Mouse (Mus musculus) forebrain, postnatal 0 days (tissue): ENCODE data around the gene Vgll4. TPM values are rescaled to one million over a fixed set of nuclear protein-coding genes. Genes with fewer than 3 reads are reported as not detected.

Experiments used
- ATAC-seq: fragments of 200-750 bp; cut with Nextera tagmentation; 2 replicates; pipeline ENCODE4 v1.8.0; 2017; ENCODE audit warnings: mild to moderate bottlenecking, moderate library complexity
- DNase-seq: peaks from one replicate; pipeline ENCODE4 v3.0.0-alpha.2; 2015
- H3K27ac ChIP-seq: fragments of 300-500 bp; sonication (generic); 2 replicates; pipeline ENCODE4 v1.5.1; 2014; ENCODE audit warnings: low read depth, mild to moderate bottlenecking, antibody characterized with exemption, low read length, moderate library complexity, mixed read lengths
- H3K27me3 ChIP-seq: fragments of 300-500 bp; sonication (generic); 2 replicates; pipeline ENCODE4 v1.6.1; 2014; ENCODE audit warnings: mild to moderate bottlenecking, low read length, mixed read lengths; ENCODE audit not compliant: insufficient read depth
- H3K36me3 ChIP-seq: fragments of 300-500 bp; sonication (generic); 2 replicates; pipeline ENCODE4 v1.6.1; 2014; ENCODE audit warnings: mild to moderate bottlenecking, moderate library complexity; ENCODE audit not compliant: insufficient read depth
- H3K4me1 ChIP-seq: fragments of 300-500 bp; sonication (generic); 2 replicates; pipeline ENCODE4 v1.6.1; 2014; ENCODE audit warnings: antibody characterized with exemption; ENCODE audit not compliant: insufficient read depth
- H3K4me2 ChIP-seq: fragments of 300-500 bp; sonication (generic); 2 replicates; pipeline ENCODE4 v1.6.1; 2014; ENCODE audit warnings: low read depth, mild to moderate bottlenecking, moderate library complexity
- H3K4me3 ChIP-seq: fragments of 300-500 bp; sonication (generic); 2 replicates; pipeline ENCODE4 v1.5.1; 2014; ENCODE audit warnings: low read depth, low read length, mixed read lengths
- H3K9ac ChIP-seq: fragments of 300-500 bp; sonication (generic); 2 replicates; pipeline ENCODE4 v1.6.1; 2014; ENCODE audit warnings: mild to moderate bottlenecking
- H3K9me3 ChIP-seq: fragments of 300-500 bp; sonication (generic); 2 replicates; pipeline ENCODE4 v1.6.1; 2016; ENCODE audit warnings: low read length
- CTCF ChIP-seq: sonication (generic); IDR thresholded peaks from 2 replicates; pipeline ENCODE4 v1.5.1; 2016; ENCODE audit warnings: antibody characterized with exemption, control low read depth, low read depth
- WGBS: fragments of 180-500 bp; shearing (Covaris S2); extraction: QIAGEN DNeasy Blood & Tissue Kit; methylation state at CpG from one replicate; pipeline ENCODE4 v1.1.7; 2014; 5-methylcytosine and 5-hydroxymethylcytosine counted together
- polyA plus RNA-seq: library from polyadenylated mRNA; unstranded; fragments of >200 nt; fragmentation: Nextera tagmentation; extraction: Ambion mirVana; gene quantifications from 2 replicates; pipeline ENCODE4 v1.2.1, GENCODE M21; 2015
- total RNA-seq: library from RNA; depleted of rRNA; stranded (reverse); fragments of >200 nt; gene quantifications from 2 replicates; pipeline ENCODE4 v1.2.3, GENCODE M21; 2014

The Vgll4 gene
- total and polyA plus RNA-seq, 2 experiments from 2014 or later = 58.0 to 59.2 TPM

GRCm38 (mm10) chr6:114849787-114850186, 120.0 kb downstream of the Vgll4 start:
- H3K4me3 ChIP-seq = no peak overlapping the region
- H3K9me3 ChIP-seq = no peaks in the 10 kb centered on the region
- no peaks in the 10 kb centered on the region for H3K4me1 ChIP-seq
- no peak overlapping the region for H3K4me2 ChIP-seq
- WGBS = 86% methylated on average over 8 of the region's 8 CpGs
- no peak for TF ChIP-seq CTCF
- no peaks in the 10 kb centered on the region for H3K27me3 ChIP-seq
- no peak for ATAC-seq
- no peak for DNase-seq
- no peak overlapping the region for H3K27ac ChIP-seq
- H3K9ac ChIP-seq = no peak overlapping the region
- H3K36me3 ChIP-seq = no peaks in the 10 kb centered on the region

- Histone ChIP-seq H3K36me3 (no peaks in the 10 kb centered on the region), H3K4me1 (no peaks in the 10 kb centered on the region), H3K9me3 (no peaks in the 10 kb centered on the region), H3K9ac (no peak overlapping the region), H3K27ac (no peak overlapping the region), H3K4me3 (no peak overlapping the region), H3K27me3 (no peaks in the 10 kb centered on the region), H3K4me2 (no peak overlapping the region)
- no peak for TF ChIP-seq CTCF
- DNase-seq (no peak), ATAC-seq (no peak)
- 73% methylated on average over 7 of the region's 7 CpGs for WGBS
Measured at GRCm38 (mm10) chr6:114848761-114849160, 121.0 kb downstream of the Vgll4 start.

GRCm38 (mm10) chr6:114847582-114848174, 122.1 kb downstream of the Vgll4 start:
- H3K27ac ChIP-seq = no peak overlapping the region
- no peak overlapping the region for H3K4me2 ChIP-seq
- H3K9ac ChIP-seq = no peak overlapping the region
- no peak overlapping the region for H3K4me3 ChIP-seq
- no peaks in the 10 kb centered on the region for H3K9me3 ChIP-seq
- TF ChIP-seq CTCF = no peak
- WGBS = 86% methylated on average over 12 of the region's 12 CpGs
- ATAC-seq = no peak
- no peak for DNase-seq
- H3K4me1 ChIP-seq = no peaks in the 10 kb centered on the region
- H3K36me3 ChIP-seq = no peaks in the 10 kb centered on the region
- H3K27me3 ChIP-seq = no peaks in the 10 kb centered on the region

GRCm38 (mm10) chr6:114846153-114846772, 123.5 kb downstream of the Vgll4 start:
- H3K27ac ChIP-seq = no peak overlapping the region
- H3K4me1 ChIP-seq = no peaks in the 10 kb centered on the region
- DNase-seq = no peak
- no peak overlapping the region for H3K4me3 ChIP-seq
- no peaks in the 10 kb centered on the region for H3K9me3 ChIP-seq
- 29% methylated on average over 4 of the region's 4 CpGs for WGBS
- TF ChIP-seq CTCF = no peak
- H3K4me2 ChIP-seq = no peak overlapping the region
- no peak overlapping the region for H3K9ac ChIP-seq
- no peaks in the 10 kb centered on the region for H3K36me3 ChIP-seq
- ATAC-seq = no peak
- no peaks in the 10 kb centered on the region for H3K27me3 ChIP-seq

GRCm38 (mm10) chr6:114842863-114843262, 126.9 kb downstream of the Vgll4 start:
- Histone ChIP-seq H3K9ac (no peak overlapping the region), H3K9me3 (no peaks in the 10 kb centered on the region), H3K4me3 (no peak overlapping the region), H3K27me3 (no peaks in the 10 kb centered on the region), H3K36me3 (no peaks in the 10 kb centered on the region), H3K27ac (no peak overlapping the region), H3K4me1 (no peaks in the 10 kb centered on the region), H3K4me2 (no peak overlapping the region)
- no peak for ATAC-seq
- no peak for DNase-seq
- WGBS = 97% methylated on average over 2 of the region's 2 CpGs
- no peak; the same call in 1 of the 2 replicates for TF ChIP-seq CTCF

- H3K9ac ChIP-seq = no peak overlapping the region
- no peak overlapping the region for H3K4me3 ChIP-seq
- H3K36me3 ChIP-seq = no peaks in the 10 kb centered on the region
- H3K4me1 ChIP-seq = no peaks in the 10 kb centered on the region
- H3K27ac ChIP-seq = no peak overlapping the region
- TF ChIP-seq CTCF = no peak
- no peaks in the 10 kb centered on the region for H3K9me3 ChIP-seq
- no peak for ATAC-seq
- 64% methylated on average over 3 of the region's 3 CpGs for WGBS
- DNase-seq = no peak
- H3K27me3 ChIP-seq = no peaks in the 10 kb centered on the region
- no peak overlapping the region for H3K4me2 ChIP-seq
Measured at GRCm38 (mm10) chr6:114842131-114842530, 127.7 kb downstream of the Vgll4 start.

GRCm38 (mm10) chr6:114840012-114840411, 129.8 kb downstream of the Vgll4 start:
- Histone ChIP-seq H3K4me2 (no peak overlapping the region), H3K4me1 (no peaks in the 10 kb centered on the region), H3K9me3 (no peaks in the 10 kb centered on the region), H3K27me3 (no peaks in the 10 kb centered on the region), H3K9ac (no peak overlapping the region), H3K4me3 (no peak overlapping the region), H3K36me3 (no peaks in the 10 kb centered on the region), H3K27ac (no peak overlapping the region)
- WGBS = 88% methylated on average over 7 of the region's 7 CpGs
- no peak for TF ChIP-seq CTCF
- DNase-seq (no peak), ATAC-seq (no peak)
